Mouse (Mus musculus): Measurements from ENCODE around the gene Flvcr2.

DNA sequence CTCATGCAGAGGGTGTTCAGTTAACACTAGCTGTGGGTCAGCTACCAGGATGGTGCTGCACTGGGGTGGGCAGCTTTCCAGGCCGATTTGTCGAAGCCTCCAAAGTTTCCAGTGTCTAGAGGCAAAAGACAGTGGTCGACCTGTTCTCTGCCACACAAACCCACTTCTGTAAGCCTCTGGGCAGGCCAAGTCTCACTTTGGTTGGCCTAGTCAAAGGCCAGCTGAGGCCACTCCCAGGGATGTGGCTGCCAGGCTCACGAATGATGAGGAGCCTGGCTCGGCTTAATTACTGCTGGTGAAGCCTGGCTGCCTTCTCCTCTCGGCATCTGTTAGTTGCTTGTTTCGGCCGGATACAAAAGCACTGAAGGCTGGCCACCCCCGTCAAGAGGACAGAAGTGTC, 53.7 kb downstream of the Flvcr2 start:
- TF ChIP-seq CTCF (IDR thresholded peaks at IDR 0.05) = no peak
- TF ChIP-seq EP300 (IDR thresholded peaks at IDR 0.05) = no peak

All from lung, postnatal 0 days (tissue).